Mouse (Mus musculus) fibroblast of lung, adult 2 months (primary cell): ENCODE data around the gene Crkl.

Experiments used
- DNase-seq: peaks from one replicate; pipeline ENCODE4 v3.0.0-alpha.2; 2011; ENCODE audit warnings: low read depth

Gene Crkl

DNA sequence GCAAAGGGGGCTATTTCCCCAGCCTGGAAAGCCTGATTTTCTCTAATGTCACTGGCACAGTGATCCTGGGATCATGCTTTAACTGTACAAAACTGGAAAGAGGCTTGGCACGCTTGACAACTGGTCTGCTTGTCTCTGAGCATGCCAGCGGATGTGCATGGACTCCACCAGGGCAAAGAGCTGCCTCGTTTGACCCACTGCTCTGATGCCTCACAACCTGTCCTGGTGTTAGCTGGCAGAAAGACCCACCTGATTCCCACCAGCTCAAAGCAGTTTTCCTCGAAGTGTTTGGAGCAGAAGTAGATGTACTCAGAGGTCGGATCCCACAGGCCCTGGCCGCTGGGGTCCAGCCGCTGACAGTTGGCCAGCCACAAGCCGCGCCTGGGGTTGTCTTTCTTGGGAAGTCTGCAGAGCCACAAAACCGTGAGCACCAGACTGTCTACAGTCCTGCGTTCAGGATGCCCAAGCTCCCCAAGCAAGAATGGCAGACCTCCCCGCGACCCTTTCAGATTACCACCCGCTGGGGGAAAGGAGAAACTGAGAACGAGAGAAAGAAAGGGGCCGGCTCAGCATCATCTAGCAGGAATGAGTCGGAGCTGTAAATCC is 78.3 kb downstream of the Crkl start:
- no peak for DNase-seq

DNA sequence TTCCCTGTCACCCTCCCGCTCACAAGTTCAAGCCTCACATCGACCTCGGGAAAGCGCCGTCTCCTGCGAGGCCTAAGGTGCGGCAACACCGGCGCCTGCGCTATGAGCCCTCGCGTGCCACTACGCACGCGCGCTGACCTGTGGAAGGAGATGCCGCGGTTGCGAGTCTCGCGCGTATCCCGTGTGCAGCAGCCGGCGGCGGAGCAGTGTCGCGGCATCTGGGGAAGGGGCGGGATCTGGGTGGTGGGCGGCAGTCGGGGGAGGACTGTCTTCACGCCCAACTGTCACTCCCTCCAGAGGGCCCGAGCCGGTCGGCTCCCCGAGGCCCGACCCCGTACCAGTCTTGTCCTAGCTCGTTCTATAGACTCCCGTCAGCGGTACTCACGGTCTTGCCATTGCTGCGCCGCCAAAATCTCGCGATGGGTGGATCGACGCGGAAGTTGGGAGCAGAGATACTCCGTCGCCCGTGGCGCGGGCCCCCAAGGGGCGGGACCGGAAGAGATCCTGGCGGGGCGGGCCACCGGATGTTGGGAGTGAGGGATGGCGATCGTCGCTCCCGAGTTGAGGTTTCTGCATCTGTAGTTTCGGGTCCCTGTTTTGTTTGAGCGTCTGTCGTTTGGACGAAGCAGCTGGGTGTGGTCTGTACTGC is 79.0 kb downstream of the Crkl start, which contains the start of gene Thap7:
Gene Thap7, minus strand, starts transcription at position 497 of the 649 bp plus-strand sequence.
- DNase-seq, result peak; percentile 89

DNA sequence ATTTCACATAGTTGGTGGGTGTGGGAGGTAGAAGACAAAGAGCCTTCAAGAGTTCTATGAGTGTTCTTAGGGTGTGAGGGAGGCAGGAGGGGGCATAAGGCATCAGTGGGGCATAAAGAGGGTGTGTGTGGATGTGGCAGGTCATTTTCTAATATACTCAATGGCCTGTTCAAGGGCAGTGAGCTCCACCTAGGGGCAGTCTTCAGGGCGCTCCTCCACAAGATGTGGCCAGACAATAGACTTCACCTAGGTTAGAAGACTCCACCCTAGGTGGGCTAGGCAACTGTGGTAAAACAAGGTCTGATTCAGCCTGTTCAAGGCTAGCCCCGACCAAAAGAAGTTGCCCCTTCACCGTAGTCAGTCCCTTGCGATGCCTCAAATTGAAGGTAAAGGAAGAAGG is 80.5 kb downstream of the Crkl start:
- no peak for DNase-seq

DNA sequence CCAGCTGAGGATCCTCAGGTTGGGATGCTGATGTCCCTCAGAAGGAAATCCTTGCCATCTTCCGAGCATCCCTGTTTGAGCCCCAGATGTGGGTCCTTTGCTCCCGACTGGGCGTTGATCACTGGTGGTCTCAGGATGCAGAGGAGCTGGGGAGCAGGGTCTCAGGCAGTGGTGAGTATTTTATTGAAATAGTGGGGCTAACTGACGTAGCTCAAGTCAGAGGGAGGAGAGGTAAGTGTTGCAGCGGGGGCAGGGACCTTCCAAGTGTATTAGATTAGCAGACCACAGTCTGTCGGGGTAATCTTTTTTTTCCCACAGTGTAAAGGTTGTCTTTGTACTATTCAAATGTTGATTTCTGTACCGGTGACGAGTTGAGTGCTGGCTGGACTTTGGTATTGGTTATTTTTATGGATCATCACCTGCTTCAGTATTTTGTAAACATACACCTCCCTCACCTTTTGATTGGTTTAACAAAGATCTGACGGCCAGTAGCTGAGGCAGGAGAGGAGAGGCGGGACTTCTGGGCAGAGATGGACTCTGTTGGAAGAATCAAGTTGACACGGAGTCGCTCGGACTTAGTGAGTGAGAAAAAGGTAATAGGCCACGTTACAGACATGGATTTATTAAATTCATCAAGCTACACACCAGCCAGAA is 81.0 kb downstream of the Crkl start:
- no peak for DNase-seq

DNA sequence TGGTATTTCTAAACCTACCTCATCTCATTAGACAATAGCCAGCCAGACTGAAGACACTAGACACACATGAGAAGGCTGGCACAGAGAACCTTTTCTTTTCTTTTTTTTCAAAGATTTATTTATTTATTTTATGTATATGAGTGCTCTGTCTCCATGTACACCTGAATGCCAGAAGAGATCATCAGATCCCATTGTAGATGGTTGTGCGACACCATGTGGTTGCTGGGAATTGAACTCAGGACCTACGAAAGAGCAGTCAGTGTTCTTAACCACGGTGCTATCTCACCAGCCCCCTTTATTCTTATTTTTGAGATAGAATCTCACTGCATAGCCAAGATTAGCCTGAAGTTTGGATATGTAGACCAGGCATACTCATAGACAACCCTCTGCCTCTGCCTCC is 84.8 kb downstream of the Crkl start:
- DNase-seq, result no peak
